Mouse (Mus musculus) left cerebral cortex, adult 18-20 months (tissue): ENCODE data around the gene Myl4. TPM values are rescaled to one million over a fixed set of nuclear protein-coding genes. Genes with fewer than 3 reads are reported as not detected.
A peak's percentile ranks its signal among the peaks of the same experiment; 100 is the strongest.
"Not testable (repeated sequence)": the region's sequence is repeated elsewhere in the genome, so short reads cannot be mapped to it uniquely, and the experiment has no call there.

Experiments used
- DNase-seq, 2 experiments: peaks; one replicate each; pipeline ENCODE4 v3.0.0; 2021 to 2022; ENCODE audit warnings: low spot score in 2 of 2, mixed read lengths in 1 of 2
- total RNA-seq, 2 experiments: library from RNA; stranded (reverse); gene quantifications; 2 replicates each; pipeline ENCODE4 v1.2.3; 2021

Gene Myl4
- total RNA-seq, 2 experiments from 2014 or later = 16.6 to 17.8 TPM

GRCm38 (mm10) chr11:104570515-104570914 lies 20.1 kb downstream of the Myl4 start:
- DNase-seq = not testable (repeated sequence)

GRCm38 (mm10) chr11:104571373-104571772 lies 20.9 kb downstream of the Myl4 start:
- DNase-seq = peak; percentile 51 to 68

- DNase-seq = no peak
Observed at GRCm38 (mm10) chr11:104572091-104572490, 21.6 kb downstream of the Myl4 start.

- no peak for DNase-seq
Observed at GRCm38 (mm10) chr11:104572566-104572965, 22.1 kb downstream of the Myl4 start.

GRCm38 (mm10) chr11:104576772-104577612 lies 26.5 kb downstream of the Myl4 start:
- DNase-seq = no peak

- DNase-seq = no peak
Observed at GRCm38 (mm10) chr11:104578074-104578473, 27.6 kb downstream of the Myl4 start.

GRCm38 (mm10) chr11:104579084-104579483 lies 28.6 kb downstream of the Myl4 start:
- no peak for DNase-seq

- no peak for DNase-seq
Observed at GRCm38 (mm10) chr11:104579575-104579974, 29.1 kb downstream of the Myl4 start.

- no peak for DNase-seq
Observed at GRCm38 (mm10) chr11:104580091-104580490, 29.6 kb downstream of the Myl4 start.

- DNase-seq = no peak
Observed at GRCm38 (mm10) chr11:104580606-104581005, 30.1 kb downstream of the Myl4 start.

- DNase-seq = no peak
Observed at GRCm38 (mm10) chr11:104581446-104582307, 31.2 kb downstream of the Myl4 start.

GRCm38 (mm10) chr11:104582308-104582606 lies 31.8 kb downstream of the Myl4 start:
- DNase-seq = no peak

- no peak for DNase-seq
Observed at GRCm38 (mm10) chr11:104582630-104583364, 32.3 kb downstream of the Myl4 start.

- DNase-seq = no peak
Observed at GRCm38 (mm10) chr11:104585495-104585894, 35.0 kb downstream of the Myl4 start.

- DNase-seq = no peak
Observed at GRCm38 (mm10) chr11:104587904-104588303, 37.4 kb downstream of the Myl4 start.

GRCm38 (mm10) chr11:104588513-104588912 lies 38.0 kb downstream of the Myl4 start:
- no peak for DNase-seq

- DNase-seq = no peak
Observed at GRCm38 (mm10) chr11:104589570-104589969, 39.1 kb downstream of the Myl4 start.

- DNase-seq = peak; percentile 81
Observed at GRCm38 (mm10) chr11:104590148-104590547, 39.7 kb downstream of the Myl4 start.

GRCm38 (mm10) chr11:104592066-104592835 lies 41.8 kb downstream of the Myl4 start:
- no peak for DNase-seq

- no peak for DNase-seq
Observed at GRCm38 (mm10) chr11:104596365-104596764, 45.9 kb downstream of the Myl4 start.
